Mouse (Mus musculus) Patski (cell line): ENCODE data around the gene Flt3l. TPM values are rescaled to one million over a fixed set of nuclear protein-coding genes. Genes with fewer than 3 reads are reported as not detected.

Source experiments
- ATAC-seq: fragments of 100-300 bp; one replicate; pipeline ENCODE4 v1.8.0; 2021
- CTCF ChIA-PET: fragments of 350-600 bp; sonication (Branson Sonifier 250); formaldehyde crosslinking; loops from one replicate; lab custom pipeline; 2022; ENCODE audit warnings: inconsistent platforms; lab: Charles Lee
- POLR2A ChIA-PET: fragments of 350-600 bp; sonication (Branson Sonifier 250); formaldehyde crosslinking; loops from one replicate; lab custom pipeline; 2022; ENCODE audit warnings: antibody characterized with exemption, inconsistent platforms; lab: Charles Lee
- DNase-seq: peaks from one replicate; pipeline ENCODE4 v3.0.0-alpha.2; 2011; ENCODE audit warnings: low read depth, low spot score
- H3K27me3 ChIP-seq: fragments of 371-371 bp; one replicate; pipeline ENCODE4 v1.5.1; 2021
- CTCF ChIP-seq: fragments of 100-300 bp; IDR thresholded peaks from one replicate; pipeline ENCODE4 v1.5.1; 2021
- in situ Hi-C: fragments of 300-500 bp; cut with MboI; formaldehyde crosslinking; loops from 3 replicates; pipeline ENCODE4 v1.11.1; 2018; ENCODE audit warnings: low pct_unique_long_range_greater_than_20kb, mixed read lengths
- polyA plus RNA-seq: library from polyadenylated mRNA; unstranded; gene quantifications from one replicate; pipeline ENCODE4 v1.2.3, GENCODE M21; 2021

Flt3l gene
- polyA plus RNA-seq, 1 experiment from 2014 or later, result 7.3 TPM

DNA sequence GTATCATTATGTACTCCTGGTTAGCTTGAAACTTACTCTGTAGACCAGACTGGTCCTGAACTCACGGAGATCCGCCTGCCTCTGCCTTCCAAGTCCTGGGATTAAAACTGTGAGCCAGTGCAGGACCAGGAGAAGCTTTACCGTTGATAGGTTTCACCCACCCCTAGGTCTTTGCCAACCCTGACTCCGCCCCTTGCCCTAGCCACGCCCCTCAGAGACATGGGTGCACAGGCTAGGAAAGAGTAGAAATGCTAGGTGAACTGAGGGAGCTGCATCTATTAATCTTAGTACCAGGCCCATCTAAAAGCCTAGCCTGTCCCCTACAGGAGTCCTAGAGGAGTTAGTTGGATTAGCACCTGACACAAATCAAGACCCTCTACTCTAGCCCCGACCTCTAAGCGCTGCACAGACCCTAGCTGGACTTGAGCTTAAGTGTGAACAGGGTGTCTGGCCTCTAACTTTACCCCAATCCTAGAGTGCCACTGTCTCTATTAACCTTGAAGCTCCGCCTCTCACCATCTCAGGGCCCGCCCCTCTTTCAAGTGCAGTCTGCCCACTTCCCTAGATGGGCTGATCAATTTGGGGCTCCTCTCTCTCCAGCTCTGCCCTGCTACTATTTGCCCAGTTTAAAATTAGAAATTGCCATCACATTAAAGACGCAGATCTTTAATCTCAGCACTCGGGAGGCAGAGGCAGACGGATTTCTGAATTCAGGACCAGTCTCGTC, 45.8 kb downstream of the Flt3l start:
- in situ Hi-C loops, result no loop called here
- POLR2A ChIA-PET, result no interaction called here

DNA sequence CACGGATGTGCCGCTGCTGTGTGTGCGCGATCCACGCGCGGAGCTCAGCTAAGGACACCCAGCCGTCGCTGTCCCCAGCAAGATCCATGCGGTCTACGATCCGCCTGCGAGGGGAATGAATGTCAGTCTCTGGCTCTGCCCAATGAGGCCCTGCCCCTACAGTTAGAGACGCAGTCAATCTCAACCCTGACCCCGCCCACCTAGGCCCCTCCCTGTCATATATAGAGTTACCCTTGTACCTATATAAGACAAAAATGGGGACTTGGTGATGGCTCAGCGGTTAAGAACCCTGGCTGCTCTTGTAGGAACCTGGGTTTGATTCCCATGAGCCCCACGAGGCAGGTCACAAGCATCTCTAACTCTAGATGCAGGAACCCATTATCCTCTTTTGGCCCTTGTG, 47.6 kb downstream of the Flt3l start:
- no peaks in the 10 kb centered on the region for H3K27me3 ChIP-seq
- DNase-seq, result no peak
- no peak for ATAC-seq
- ChIA-PET POLR2A (no interaction called here), CTCF (no interaction called here)
- in situ Hi-C loops, result loop anchor here (5.0 kb wide), 1 partner anchor 34 kb away; the partner anchor contains the start of gene Rps11
- TF ChIP-seq CTCF, result no peak

More for the DNA sequence above, 45.8 kb downstream of the Flt3l start:
- H3K27me3 ChIP-seq, result no peaks in the 10 kb centered on the region
- DNase-seq, result no peak
- no peak for ATAC-seq
- no peak for TF ChIP-seq CTCF
- CTCF ChIA-PET, result no interaction called here

GRCm38 (mm10) chr7:45086084-45086483, 50.1 kb downstream of the Flt3l start:
- ChIA-PET POLR2A (no interaction called here), CTCF (no interaction called here)
- no peak for DNase-seq
- in situ Hi-C loops, result loop anchor here (5.0 kb wide), 1 partner anchor 36 kb away; the partner anchor contains the start of gene Rps11
- no peak for TF ChIP-seq CTCF
- no peaks in the 10 kb centered on the region for H3K27me3 ChIP-seq
- no peak for ATAC-seq

GRCm38 (mm10) chr7:45083300-45083890, 52.8 kb downstream of the Flt3l start:
- TF ChIP-seq CTCF, result no peak
- no peaks in the 10 kb centered on the region for H3K27me3 ChIP-seq
- ATAC-seq (no peak), DNase-seq (no peak)
- ChIA-PET CTCF (interaction anchor here (1.3 kb wide), 1 partner anchor 14 kb away, joined by 3 read pairs; no protein-coding TSS in a partner anchor), POLR2A (no interaction called here)
- in situ Hi-C loops, result no loop called here

- ATAC-seq (no peak), DNase-seq (no peak)
Measured at GRCm38 (mm10) chr7:45082401-45083299, 53.6 kb downstream of the Flt3l start.

GRCm38 (mm10) chr7:45081016-45081415, 55.2 kb downstream of the Flt3l start:
- no peak for ATAC-seq
- ChIA-PET CTCF (interaction anchor here (1.1 to 1.7 kb wide), 3 partner anchors 8 to 95 kb away, joined by 4 to 7 read pairs (median 4); partner anchors contain the start of gene Prmt1), POLR2A (no interaction called here)

More at GRCm38 (mm10) chr7:45082401-45083299, 53.6 kb downstream of the Flt3l start:
- in situ Hi-C loops, result no loop called here
- ChIA-PET POLR2A (no interaction called here), CTCF (interaction anchor here (1.3 kb wide), 1 partner anchor 15 kb away, joined by 3 read pairs; no protein-coding TSS in a partner anchor)
- no peak for TF ChIP-seq CTCF
- no peaks in the 10 kb centered on the region for H3K27me3 ChIP-seq

GRCm38 (mm10) chr7:45079856-45080255, 56.4 kb downstream of the Flt3l start:
- no peak for ATAC-seq
- ChIA-PET POLR2A (no interaction called here), CTCF (interaction anchor here (0.9 to 2.1 kb wide), 5 partner anchors 10 to 94 kb away, joined by 3 to 7 read pairs (median 4); partner anchors contain the start of gene Prmt1)
- TF ChIP-seq CTCF, result no peak
- no peaks in the 10 kb centered on the region for H3K27me3 ChIP-seq
- DNase-seq, result no peak
- in situ Hi-C loops, result no loop called here

More at GRCm38 (mm10) chr7:45081016-45081415, 55.2 kb downstream of the Flt3l start:
- H3K27me3 ChIP-seq, result no peaks in the 10 kb centered on the region
- in situ Hi-C loops, result no loop called here
- no peak for TF ChIP-seq CTCF
- no peak for DNase-seq

Other genes with a start within 250 kb of the Flt3l start
- 96.8 TPM for gene Med25, start 243.7 kb downstream of the Flt3l start, polyA plus RNA-seq
- 16.9 TPM for gene Fuz, start 240.4 kb downstream of the Flt3l start, polyA plus RNA-seq
- gene Ap2a1, start 206.9 kb downstream of the Flt3l start, polyA plus RNA-seq, result 104 TPM
- gene Tsks, start 193.2 kb downstream of the Flt3l start, polyA plus RNA-seq, result 0.06 TPM
- gene Cpt1c, start 161.6 kb downstream of the Flt3l start, polyA plus RNA-seq, result 22.1 TPM
- 514 TPM for gene Prmt1, start 149.9 kb downstream of the Flt3l start, polyA plus RNA-seq
- gene Irf3, start 138.8 kb downstream of the Flt3l start, polyA plus RNA-seq, result 108 TPM
- 19.9 TPM for gene Bcl2l12, start 137.7 kb downstream of the Flt3l start, polyA plus RNA-seq
- 80.3 TPM for gene Scaf1, start 120.1 kb downstream of the Flt3l start, polyA plus RNA-seq
- 78.9 TPM for gene Rras, start 118.5 kb downstream of the Flt3l start, polyA plus RNA-seq
- 35.8 TPM for gene Prr12, start 83.6 kb downstream of the Flt3l start, polyA plus RNA-seq
- 77.4 TPM for gene Nosip, start 74.0 kb downstream of the Flt3l start, polyA plus RNA-seq
- 38.6 TPM for gene Prrg2, start 73.8 kb downstream of the Flt3l start, polyA plus RNA-seq
- gene Rcn3, start 44.2 kb downstream of the Flt3l start, polyA plus RNA-seq, result 21.7 TPM
- 22.2 TPM for gene Fcgrt, start 32.6 kb downstream of the Flt3l start, polyA plus RNA-seq
- gene Rps11, start 12.0 kb downstream of the Flt3l start, polyA plus RNA-seq, result 920 TPM
- 1,333 TPM for gene Rpl13a, start 7.7 kb downstream of the Flt3l start, polyA plus RNA-seq
- gene Gm45713, start 201 bp downstream of the Flt3l start, polyA plus RNA-seq, result not detected
- gene Pih1d1, start 17.9 kb upstream of the Flt3l start, polyA plus RNA-seq, result 68.2 TPM
- 48.9 TPM for gene Aldh16a1, start 18.2 kb upstream of the Flt3l start, polyA plus RNA-seq
- gene Slc17a7, start 27.5 kb upstream of the Flt3l start, polyA plus RNA-seq, result 0.19 TPM
- gene Gfy, start 43.1 kb upstream of the Flt3l start, polyA plus RNA-seq, result not detected
- not detected for gene Pth2, start 44.6 kb upstream of the Flt3l start, polyA plus RNA-seq
- 0.03 TPM for gene Ccdc155, start 68.5 kb upstream of the Flt3l start, polyA plus RNA-seq
- gene Dkkl1, start 75.7 kb upstream of the Flt3l start, polyA plus RNA-seq, result not detected
- gene Tead2, start 79.3 kb upstream of the Flt3l start, polyA plus RNA-seq, result 94.7 TPM
- gene Cd37, start 102.7 kb upstream of the Flt3l start, polyA plus RNA-seq, result 0.81 TPM
- gene Slc6a16, start 104.7 kb upstream of the Flt3l start, polyA plus RNA-seq, result not detected
- not detected for gene Slc6a21, start 141.1 kb upstream of the Flt3l start, polyA plus RNA-seq
- gene Trpm4, start 197.3 kb upstream of the Flt3l start, polyA plus RNA-seq, result 15.0 TPM
- 0.06 TPM for gene Hrc, start 198.9 kb upstream of the Flt3l start, polyA plus RNA-seq
- gene Ppfia3, start 230.6 kb upstream of the Flt3l start, polyA plus RNA-seq, result 4.1 TPM
- 4.7 TPM for gene Lin7b, start 234.2 kb upstream of the Flt3l start, polyA plus RNA-seq